Mouse (Mus musculus) heart, postnatal 25 days (tissue): ENCODE data around the gene Olfr617. TPM values are rescaled to one million over a fixed set of nuclear protein-coding genes. Genes with fewer than 3 reads are reported as not detected.
"Not testable (repeated sequence)": the region's sequence is repeated elsewhere in the genome, so short reads cannot be mapped to it uniquely, and the experiment has no call there.

ENCODE experiments used
- DNase-seq: peaks from one replicate; pipeline ENCODE4 v3.0.0; 2022; ENCODE audit warnings: low spot score
- intact Hi-C: fragments of 180-260 bp; cut with DNase I; formaldehyde crosslinking; loops from one replicate; pipeline ENCODE4 v1.15.1; 2025
- microRNA-seq: library from miRNA; unstranded; fragments of <30 nt; microRNA quantifications from one replicate; pipeline ENCODE4 v1.2.0, GENCODE M21; 2022
- total RNA-seq, 2 experiments: library from RNA; stranded (reverse); gene quantifications; 2 replicates each; pipeline ENCODE4 v1.2.3; 2021

The Olfr617 gene
- total RNA-seq: not detected

DNA sequence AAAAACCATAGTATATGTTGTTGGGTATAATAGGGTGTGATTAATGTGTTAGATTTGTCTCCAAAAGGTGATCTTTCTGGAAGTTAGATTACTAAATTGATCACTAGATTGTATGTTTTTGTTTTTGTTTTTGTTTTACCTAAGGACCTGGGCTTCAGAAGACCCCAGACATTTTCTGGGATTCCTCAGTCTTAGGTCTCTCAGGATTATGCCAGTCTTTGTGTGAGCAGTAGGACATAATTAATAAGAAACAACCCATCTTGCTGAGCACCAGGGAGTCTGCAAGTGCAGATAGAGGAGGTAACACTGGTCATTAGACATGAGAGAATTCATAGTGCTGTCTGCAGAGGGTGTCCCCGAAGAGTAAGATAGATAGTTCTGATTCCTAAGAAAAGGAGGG, at the start of gene Olfr617:
Gene Olfr617 (plus strand): TSS at position 301 of the 400 bp plus-strand sequence.
- intact Hi-C loops: no loop called here
- no peak for DNase-seq

DNA sequence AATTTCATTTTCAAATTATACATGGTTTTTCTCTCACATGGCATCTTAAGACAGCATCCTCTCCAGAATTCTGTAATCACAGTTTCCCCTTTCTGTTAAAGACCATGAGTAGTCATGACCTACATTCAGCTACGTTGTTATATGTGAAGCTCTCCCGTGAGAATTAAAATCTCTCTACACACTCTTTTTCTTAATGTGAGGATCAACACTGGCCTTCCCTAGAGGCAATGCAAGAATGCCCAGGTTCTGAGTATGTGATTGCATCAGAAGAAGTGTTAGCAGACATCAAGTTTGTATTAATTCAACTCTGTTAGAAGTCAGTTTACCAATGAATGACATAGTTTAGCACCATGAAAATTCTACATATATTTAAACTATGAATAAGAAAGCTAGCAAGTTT, 30.2 kb upstream of the Olfr617 start, which contains the start of gene Olfr612:
Gene Olfr612 (minus strand): TSS at position 101 of the 400 bp plus-strand sequence.
- intact Hi-C loops, DNase-seq: not testable (repeated sequence)

DNA sequence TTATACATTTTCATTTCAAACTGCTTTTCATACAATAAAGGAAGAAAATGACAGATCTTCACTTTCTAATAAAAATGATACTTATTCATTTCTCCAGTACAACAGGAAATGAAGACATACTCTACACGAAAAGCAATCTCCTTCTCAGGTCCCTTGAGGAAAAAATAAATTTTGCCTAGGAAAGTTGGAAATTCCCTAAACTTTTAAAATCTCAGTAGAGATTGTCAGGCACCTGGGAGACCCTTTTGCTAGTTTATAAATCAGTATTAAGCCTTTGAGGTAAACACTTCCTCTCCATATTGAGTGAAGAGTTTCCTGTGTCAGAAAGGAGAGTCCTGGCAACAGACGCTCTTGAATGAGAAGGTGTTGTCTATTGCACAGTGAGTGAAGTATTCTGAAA, 25.1 kb upstream of the Olfr617 start, which contains the start of gene Olfr613:
Gene Olfr613 (plus strand): TSS at position 301 of the 400 bp plus-strand sequence.
- no peak for DNase-seq
- intact Hi-C loops: no loop called here

DNA sequence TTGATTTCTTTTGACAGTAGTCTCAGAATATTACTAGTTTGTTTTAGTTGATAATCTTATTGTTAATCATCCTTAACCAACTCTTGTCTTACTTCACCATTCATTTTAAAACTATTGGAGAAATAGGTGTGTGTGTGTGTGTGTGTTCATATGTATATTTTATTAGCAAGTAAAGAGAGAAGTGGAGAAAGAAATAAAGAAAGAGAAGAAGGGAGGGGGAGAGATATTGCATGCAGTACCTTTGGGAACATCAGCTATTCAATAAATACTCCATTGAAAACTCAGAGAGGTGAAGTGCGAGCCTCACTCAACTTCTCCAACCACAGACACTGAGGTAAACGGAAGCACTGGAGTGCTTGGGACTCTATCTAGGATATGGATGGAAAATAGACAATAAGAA, 17.1 kb upstream of the Olfr617 start, which contains the start of gene Olfr615:
Gene Olfr615 (plus strand): TSS at position 301 of the 400 bp plus-strand sequence.
- intact Hi-C loops: no loop called here
- DNase-seq: no peak

DNA sequence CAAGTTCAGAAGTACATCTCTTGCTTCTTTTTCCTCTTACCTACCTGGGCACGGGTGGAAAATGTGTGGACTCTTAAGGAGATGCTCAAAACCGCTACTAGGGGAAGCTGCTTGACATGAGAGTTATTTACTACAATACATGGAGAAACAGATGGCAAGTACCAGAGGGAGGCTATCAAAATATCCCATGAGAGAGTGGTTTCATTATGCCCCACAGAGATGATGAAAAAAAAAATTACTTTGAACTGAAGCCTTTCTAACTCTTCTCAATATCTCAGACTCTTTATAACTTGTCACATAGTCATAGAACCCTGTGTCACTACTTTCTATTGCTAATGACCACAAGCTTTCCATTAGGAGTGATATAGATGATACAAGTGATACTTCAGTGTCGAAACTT, 3.8 kb upstream of the Olfr617 start, which contains the start of gene Olfr616:
Gene Olfr616 (minus strand): TSS at position 101 of the 400 bp plus-strand sequence.
- intact Hi-C loops: no loop called here

DNA sequence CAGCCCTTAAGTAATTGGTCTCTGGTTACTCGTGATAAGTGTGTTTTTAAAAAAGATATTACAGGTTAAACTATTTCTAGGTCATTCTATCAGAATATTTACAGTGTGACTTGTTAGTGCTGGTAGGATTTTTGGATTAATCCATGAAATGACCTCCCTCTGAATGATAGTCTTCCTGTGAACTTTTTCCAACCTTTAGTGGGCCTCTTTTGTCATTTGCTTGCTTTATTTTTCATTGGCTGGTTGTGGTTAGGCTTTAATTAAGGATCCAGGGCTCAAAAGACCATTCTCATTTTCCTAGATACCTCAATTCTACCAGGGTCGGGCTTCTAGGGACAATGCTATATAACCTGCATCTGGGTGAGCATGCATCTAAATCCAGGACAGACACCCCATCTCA, 16.9 kb downstream of the Olfr617 start, which contains the start of gene Olfr618:
Gene Olfr618 (plus strand): TSS at position 301 of the 400 bp plus-strand sequence.
- intact Hi-C loops: no loop called here
- no peak for DNase-seq

More for the DNA sequence above, 3.8 kb upstream of the Olfr617 start, which contains the start of gene Olfr616:
- no peak for DNase-seq

DNA sequence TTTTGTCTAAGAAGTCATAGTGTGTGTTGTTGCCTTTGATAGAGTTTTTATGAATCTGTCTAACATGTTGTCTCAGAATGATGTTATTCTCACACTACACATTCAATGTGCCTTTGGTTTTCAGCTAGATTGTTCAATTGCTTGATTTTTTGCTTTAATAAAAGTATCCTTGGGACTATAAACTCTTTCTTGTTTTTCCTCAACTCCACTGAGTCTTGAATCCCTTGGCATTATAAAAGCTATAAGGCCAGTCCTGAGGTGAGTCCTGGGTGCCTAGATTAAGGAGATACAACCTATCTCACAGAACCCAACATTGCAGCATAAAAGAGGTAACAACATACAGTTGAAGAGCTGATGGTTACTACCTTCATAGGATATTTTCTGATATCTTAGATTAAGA, 27.4 kb downstream of the Olfr617 start, which contains the start of gene Olfr619:
Gene Olfr619 (plus strand): TSS at position 301 of the 400 bp plus-strand sequence.
- intact Hi-C loops: no loop called here
- DNase-seq: no peak

DNA sequence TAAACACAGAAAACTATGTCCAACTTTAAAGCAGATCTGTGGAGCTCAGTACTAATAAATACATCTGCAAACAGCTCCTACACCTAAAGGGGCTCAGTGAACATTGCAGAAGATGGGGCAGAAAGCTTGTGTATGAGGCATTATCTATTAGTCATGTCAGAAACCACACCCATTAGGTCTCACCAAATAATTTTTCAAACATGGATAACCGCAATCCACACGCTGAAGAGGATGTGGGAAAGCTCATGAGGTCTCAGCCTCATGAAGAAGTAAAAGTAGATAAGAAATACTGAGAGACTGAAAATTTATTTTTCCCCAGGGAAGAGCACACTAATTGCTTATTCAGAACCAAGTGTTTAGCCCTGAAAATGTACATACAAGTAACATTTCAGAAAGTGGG, 34.6 kb downstream of the Olfr617 start:
- no peak for DNase-seq
- intact Hi-C loops: no loop called here

DNA sequence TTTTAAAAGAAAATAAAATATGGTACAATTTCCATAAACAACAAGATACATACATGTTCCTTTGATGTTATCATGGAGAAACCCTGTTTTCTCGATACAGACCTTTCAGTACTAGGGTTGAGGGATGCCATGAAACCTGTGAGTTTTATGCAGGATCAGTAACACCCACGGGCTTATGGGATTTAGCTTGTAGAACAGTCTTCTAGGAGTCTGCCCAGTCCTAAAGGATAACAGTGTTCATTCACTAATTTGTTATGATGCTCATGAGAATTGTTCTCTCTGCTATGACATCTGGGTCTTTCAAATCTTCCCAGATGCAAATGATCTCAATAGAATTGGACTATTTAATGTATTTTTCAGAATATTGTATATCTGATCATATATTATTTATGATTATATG, 39.6 kb downstream of the Olfr617 start, which contains the start of gene Olfr620:
Gene Olfr620 (minus strand): TSS at position 101 of the 400 bp plus-strand sequence.
- intact Hi-C loops: no loop called here

More for the DNA sequence above, 39.6 kb downstream of the Olfr617 start, which contains the start of gene Olfr620:
- DNase-seq: no peak

Small RNA genes within 50 kb of the gene (microRNA-seq; reads per million reads assigned to microRNA genes)
- not detected for gene Gm26506

Other genes starting within 250 kb of the Olfr617 start
- not detected for gene Olfr598, start 249.5 kb upstream of the Olfr617 start, total RNA-seq
- not detected for gene Olfr599, start 237.1 kb upstream of the Olfr617 start, total RNA-seq
- gene Olfr600, start 223.4 kb upstream of the Olfr617 start, total RNA-seq: not detected
- not detected for gene Olfr601, start 210.4 kb upstream of the Olfr617 start, total RNA-seq
- not detected for gene Olfr603, start 186.9 kb upstream of the Olfr617 start, total RNA-seq
- gene Usp17lc, start 158.0 kb upstream of the Olfr617 start, total RNA-seq: not detected
- gene Olfr605, start 127.6 kb upstream of the Olfr617 start, total RNA-seq: not detected
- gene Olfr606, start 124.0 kb upstream of the Olfr617 start, total RNA-seq: not detected
- gene Olfr607, start 108.9 kb upstream of the Olfr617 start, total RNA-seq: not detected
- not detected for gene Olfr608, start 103.2 kb upstream of the Olfr617 start, total RNA-seq
- gene Olfr609, start 75.0 kb upstream of the Olfr617 start, total RNA-seq: not detected
- gene Olfr610, start 60.9 kb upstream of the Olfr617 start, total RNA-seq: not detected
- not detected for gene Olfr611, start 52.2 kb upstream of the Olfr617 start, total RNA-seq
- not detected for gene Olfr612, start 30.3 kb upstream of the Olfr617 start, total RNA-seq
- not detected for gene Olfr613, start 25.0 kb upstream of the Olfr617 start, total RNA-seq
- not detected for gene Olfr615, start 17.0 kb upstream of the Olfr617 start, total RNA-seq
- not detected for gene Olfr616, start 3.9 kb upstream of the Olfr617 start, total RNA-seq
- gene Olfr618, start 17.0 kb downstream of the Olfr617 start, total RNA-seq: not detected
- not detected for gene Olfr619, start 27.5 kb downstream of the Olfr617 start, total RNA-seq
- gene Olfr620, start 39.5 kb downstream of the Olfr617 start, total RNA-seq: not detected
- gene Olfr622, start 69.6 kb downstream of the Olfr617 start, total RNA-seq: not detected
- gene Olfr623, start 90.6 kb downstream of the Olfr617 start, total RNA-seq: not detected
- not detected for gene Olfr624, start 98.1 kb downstream of the Olfr617 start, total RNA-seq
- not detected for gene Olfr625-ps1, start 109.7 kb downstream of the Olfr617 start, total RNA-seq
- gene Olfr243, start 141.6 kb downstream of the Olfr617 start, total RNA-seq: not detected
- not detected for gene Olfr628, start 157.3 kb downstream of the Olfr617 start, total RNA-seq
- gene Olfr629, start 171.9 kb downstream of the Olfr617 start, total RNA-seq: not detected
- not detected for gene Olfr630, start 184.3 kb downstream of the Olfr617 start, total RNA-seq
- not detected for gene Olfr69, start 198.5 kb downstream of the Olfr617 start, total RNA-seq
- not detected for gene Olfr68, start 206.6 kb downstream of the Olfr617 start, total RNA-seq
- gene Olfr67, start 218.8 kb downstream of the Olfr617 start, total RNA-seq: not detected
- gene Hbb-bt, start 240.9 kb downstream of the Olfr617 start, total RNA-seq: 1,000 to 10,000 TPM; 1,406 to 3,005 TPM